Mouse (Mus musculus): ENCODE data around the gene Ltbr. TPM values are rescaled to one million over a fixed set of nuclear protein-coding genes. Genes with fewer than 3 reads are reported as not detected.

Ltbr gene
- total and polyA plus RNA-seq, 3 experiments, result 47.6 to 64.2 TPM; not detected in 1

- Histone ChIP-seq H3K79me2 (ENCODE audit: control insufficient read depth, insufficient read depth, low read length, poor library complexity) (no peaks in the 10 kb centered on the region), H3K27ac (ENCODE audit: control insufficient read depth, low read depth, low read length) (no peak overlapping the region), H3K9ac (ENCODE audit: control insufficient read depth, low read depth, low read length, poor library complexity, severe bottlenecking) (no peak overlapping the region), H3K4me3 (ENCODE audit: control insufficient read depth in 1 of 2, insufficient read depth in 1 of 2, low read depth in 2 of 2, low read length in 2 of 2) (no peak overlapping the region), H3K4me1 (ENCODE audit: control insufficient read depth in 1 of 2, insufficient read depth in 2 of 2, low read length in 2 of 2) (peaks cover 0 to 1% of the 10 kb centered on the region in 2 experiments; a peak in 3 of 4 replicates), H3K27me3 (ENCODE audit: control insufficient read depth in 1 of 2, insufficient read depth in 2 of 2, low read length in 2 of 2) (peaks cover 3% of the 10 kb centered on the region in 2 experiments; a peak in 3 of 4 replicates), H3K9me3 (replicated peaks; ENCODE audit: insufficient read depth, low read length) (no peaks in the 10 kb centered on the region), H3K36me3 (ENCODE audit: control insufficient read depth in 1 of 2, insufficient read depth in 2 of 2, low read length in 2 of 2) (peaks cover 0 to 2% of the 10 kb centered on the region in 2 experiments; a peak in 1 of 4 replicates)
- TF ChIP-seq SIN3A (IDR thresholded peaks at IDR 0.05; ENCODE audit: low read length) (no peak), EP300 (IDR thresholded peaks at IDR 0.05; ENCODE audit: low read depth in 1 of 2, low read length in 2 of 2) (no peak), POLR2A (IDR thresholded peaks at IDR 0.05; ENCODE audit: control insufficient read depth in 1 of 2, insufficient read depth in 1 of 2, low read depth in 1 of 2, low read length in 2 of 2, poor library complexity in 1 of 2) (no peak), MYC (IDR thresholded peaks at IDR 0.05; ENCODE audit: low read depth, low read length) (no peak), RAD21 (IDR thresholded peaks at IDR 0.05; ENCODE audit: low read depth, low read length) (no peak), ZKSCAN1 (IDR thresholded peaks at IDR 0.05; ENCODE audit: low read depth, low read length) (no peak), POLR2AphosphoS2 (IDR thresholded peaks at IDR 0.05; ENCODE audit: low read length) (no peak)
- no peak for DNase-seq (ENCODE audit: low read depth, low spot score)
Observed at GRCm38 (mm10) chr6:125318981-125319918, 5.6 kb upstream of the Ltbr start.

GRCm38 (mm10) chr6:125317077-125317476 lies 3.4 kb upstream of the Ltbr start:
- Histone ChIP-seq H3K27ac (ENCODE audit: control insufficient read depth, low read depth, low read length) (no peak overlapping the region), H3K4me3 (ENCODE audit: control insufficient read depth in 1 of 2, insufficient read depth in 1 of 2, low read depth in 2 of 2, low read length in 2 of 2) (no peak overlapping the region), H3K9me3 (replicated peaks; ENCODE audit: insufficient read depth, low read length) (no peaks in the 10 kb centered on the region), H3K9ac (ENCODE audit: control insufficient read depth, low read depth, low read length, poor library complexity, severe bottlenecking) (no peak overlapping the region), H3K27me3 (ENCODE audit: control insufficient read depth in 1 of 2, insufficient read depth in 2 of 2, low read length in 2 of 2) (peaks cover 0 to 3% of the 10 kb centered on the region in 2 experiments; a peak in 1 of 4 replicates), H3K4me1 (ENCODE audit: control insufficient read depth in 1 of 2, insufficient read depth in 2 of 2, low read length in 2 of 2) (peaks cover 2 to 12% of the 10 kb centered on the region in 2 experiments; a peak in 3 of 4 replicates), H3K79me2 (ENCODE audit: control insufficient read depth, insufficient read depth, low read length, poor library complexity) (peaks cover 12% of the 10 kb centered on the region), H3K36me3 (ENCODE audit: control insufficient read depth in 1 of 2, insufficient read depth in 2 of 2, low read length in 2 of 2) (peaks cover 0 to 6% of the 10 kb centered on the region in 2 experiments; a peak in 1 of 4 replicates)
- TF ChIP-seq ZMIZ1 (IDR thresholded peaks at IDR 0.05; ENCODE audit: low read depth, low read length) (no peak), MEF2A (IDR thresholded peaks at IDR 0.05; ENCODE audit: extremely low read depth, insufficient replicate concordance, low read depth, low read length, poor library complexity, severe bottlenecking) (no peak), USF1 (IDR thresholded peaks at IDR 0.05; ENCODE audit: low read depth, low read length) (no peak), POLR2A (IDR thresholded peaks at IDR 0.05; ENCODE audit: control insufficient read depth in 1 of 2, insufficient read depth in 1 of 2, low read depth in 1 of 2, low read length in 2 of 2, poor library complexity in 1 of 2) (no peak), RAD21 (IDR thresholded peaks at IDR 0.05; ENCODE audit: low read depth, low read length) (no peak), SIN3A (IDR thresholded peaks at IDR 0.05; ENCODE audit: low read length) (no peak), ELF1 (IDR thresholded peaks at IDR 0.05; ENCODE audit: low read depth, low read length) (no peak), MXI1 (IDR thresholded peaks at IDR 0.05; ENCODE audit: low read depth, low read length) (no peak), JUND (IDR thresholded peaks at IDR 0.05; ENCODE audit: low read depth, low read length) (no peak), POLR2AphosphoS2 (IDR thresholded peaks at IDR 0.05; ENCODE audit: low read length) (no peak), NELFE (IDR thresholded peaks at IDR 0.05; ENCODE audit: low read depth, low read length) (no peak), TAL1 (IDR thresholded peaks at IDR 0.05; ENCODE audit: low read length) (no peak)
- DNase-seq (ENCODE audit: low read depth, low spot score), result no peak
